Mouse (Mus musculus) MEL (cell line): ENCODE measurements around the gene Sgms1. TPM values are rescaled to one million over a fixed set of nuclear protein-coding genes. Genes with fewer than 3 reads are reported as not detected.

ENCODE experiments used
- DNase-seq: peaks from one replicate; pipeline ENCODE4 v3.0.0; 2011; ENCODE audit warnings: low read depth, low spot score
- H3K27ac ChIP-seq: 2 replicates; pipeline ENCODE4 v1.5.1; 2012; ENCODE audit warnings: low read depth, mild to moderate bottlenecking, control low read depth, low read length, moderate library complexity; ENCODE audit not compliant: control insufficient read depth
- H3K27me3 ChIP-seq, 2 experiments: fragments of 150-350 bp in 1 of 2; sonication (generic) in 1 of 2; 2 replicates each; pipeline ENCODE4 v1.6.1; 2012; ENCODE audit warnings: low read length in 2 of 2, mild to moderate bottlenecking in 2 of 2, improper control_type of control experiment in 1 of 2, moderate library complexity in 1 of 2; ENCODE audit not compliant: insufficient read depth in 2 of 2, control insufficient read depth in 1 of 2
- H3K36me3 ChIP-seq, 2 experiments: 2 replicates each; pipeline ENCODE4 v1.6.1; 2012 to 2014; ENCODE audit warnings: low read length in 2 of 2, improper control_type of control experiment in 1 of 2, inconsistent platforms in 1 of 2, mild to moderate bottlenecking in 1 of 2; ENCODE audit not compliant: insufficient read depth in 2 of 2, control insufficient read depth in 1 of 2
- H3K4me1 ChIP-seq, 2 experiments: fragments of 150-350 bp in 1 of 2; sonication (generic) in 1 of 2; 2 replicates each; pipeline ENCODE4 v1.6.1; 2012; ENCODE audit warnings: low read length in 2 of 2, improper control_type of control experiment in 1 of 2, mild to moderate bottlenecking in 1 of 2; ENCODE audit not compliant: insufficient read depth in 2 of 2, control insufficient read depth in 1 of 2
- H3K4me3 ChIP-seq, 2 experiments: fragments of 150-350 bp in 1 of 2; sonication (generic) in 1 of 2; 2 replicates each; pipeline ENCODE4 v1.5.1; 2012; ENCODE audit warnings: low read depth in 2 of 2, low read length in 2 of 2, mild to moderate bottlenecking in 2 of 2, moderate library complexity in 2 of 2, control low read depth in 1 of 2, improper control_type of control experiment in 1 of 2; ENCODE audit not compliant: control insufficient read depth in 1 of 2, insufficient read depth in 1 of 2
- H3K79me2 ChIP-seq: 2 replicates; pipeline ENCODE4 v1.6.1; 2012; ENCODE audit warnings: mild to moderate bottlenecking, low read length, moderate library complexity; ENCODE audit not compliant: control insufficient read depth, poor library complexity, insufficient read depth
- H3K9ac ChIP-seq: 2 replicates; pipeline ENCODE4 v1.6.1; 2012; ENCODE audit warnings: low read depth, mild to moderate bottlenecking, control low read depth, low read length, moderate library complexity; ENCODE audit not compliant: control insufficient read depth, poor library complexity, severe bottlenecking
- H3K9me3 ChIP-seq: fragments of 150-350 bp; sonication (generic); replicated peaks from 2 replicates; pipeline ENCODE4 v1.6.1; 2012; ENCODE audit warnings: mild to moderate bottlenecking, low read length, improper control_type of control experiment, moderate library complexity; ENCODE audit not compliant: insufficient read depth
- BHLHE40 ChIP-seq: IDR thresholded peaks from 2 replicates; pipeline ENCODE4 v1.6.1; 2012; ENCODE audit warnings: low read depth, mild to moderate bottlenecking, inconsistent platforms, low read length, improper control_type of control experiment, borderline replicate concordance
- CTCF ChIP-seq, 3 experiments: IDR thresholded peaks in 2 of 3; conservative IDR thresholded peaks in 1 of 3; 2 replicates each; pipeline ENCODE4 v1.5.1; 2011 to 2012; ENCODE audit warnings: low read length in 3 of 3, low read depth in 2 of 3, mild to moderate bottlenecking in 2 of 3, improper control_type of control experiment in 1 of 3, inconsistent platforms in 1 of 3, mixed read lengths in 1 of 3, moderate library complexity in 1 of 3; ENCODE audit not compliant: control insufficient read depth in 1 of 3, insufficient read depth in 1 of 3, poor library complexity in 1 of 3, severe bottlenecking in 1 of 3
- E2F4 ChIP-seq: IDR thresholded peaks from 2 replicates; pipeline ENCODE4 v1.6.1; 2011; ENCODE audit warnings: low read depth, low read length, improper control_type of control experiment, borderline replicate concordance
- ELF1 ChIP-seq: IDR thresholded peaks from 2 replicates; pipeline ENCODE4 v1.6.1; 2014; ENCODE audit warnings: low read depth, mild to moderate bottlenecking, inconsistent platforms, low read length, improper control_type of control experiment, moderate library complexity
- EP300 ChIP-seq, 2 experiments: IDR thresholded peaks; 2 replicates each; pipeline ENCODE4 v1.6.1; 2011; ENCODE audit warnings: improper control_type of control experiment in 2 of 2, low read length in 2 of 2, low read depth in 1 of 2, mild to moderate bottlenecking in 1 of 2
- ETS1 ChIP-seq: IDR thresholded peaks from 2 replicates; pipeline ENCODE4 v1.6.1; 2012; ENCODE audit warnings: low read depth, mild to moderate bottlenecking, inconsistent platforms, low read length, improper control_type of control experiment, moderate library complexity
- GABPA ChIP-seq: IDR thresholded peaks from 2 replicates; pipeline ENCODE4 v1.6.1; 2012; ENCODE audit warnings: low read depth, mild to moderate bottlenecking, inconsistent platforms, low read length, improper control_type of control experiment, moderate library complexity
- GATA1 ChIP-seq: IDR thresholded peaks from 2 replicates; pipeline ENCODE4 v1.6.1; 2011; ENCODE audit warnings: low read depth, low read length, improper control_type of control experiment
- HCFC1 ChIP-seq: IDR thresholded peaks from 2 replicates; pipeline ENCODE4 v1.6.1; 2012; ENCODE audit warnings: low read depth, mild to moderate bottlenecking, inconsistent platforms, low read length, improper control_type of control experiment, moderate library complexity
- MAFK ChIP-seq: IDR thresholded peaks from 2 replicates; pipeline ENCODE4 v1.6.1; 2011; ENCODE audit warnings: low read depth, mild to moderate bottlenecking, low read length, improper control_type of control experiment, borderline replicate concordance
- MAX ChIP-seq: IDR thresholded peaks from 2 replicates; pipeline ENCODE4 v1.6.1; 2011; ENCODE audit warnings: low read length, improper control_type of control experiment
- MAZ ChIP-seq: IDR thresholded peaks from 2 replicates; pipeline ENCODE4 v1.6.1; 2012; ENCODE audit warnings: low read depth, mild to moderate bottlenecking, inconsistent platforms, low read length, improper control_type of control experiment
- MXI1 ChIP-seq: IDR thresholded peaks from 2 replicates; pipeline ENCODE4 v1.6.1; 2011; ENCODE audit warnings: mild to moderate bottlenecking, low read depth, low read length, improper control_type of control experiment
- MYB ChIP-seq: IDR thresholded peaks from 2 replicates; pipeline ENCODE4 v1.6.1; 2011; ENCODE audit warnings: mild to moderate bottlenecking, low read depth, low read length, improper control_type of control experiment
- MYC ChIP-seq: IDR thresholded peaks from 2 replicates; pipeline ENCODE4 v1.6.1; 2011; ENCODE audit warnings: low read depth, mild to moderate bottlenecking, low read length, improper control_type of control experiment, moderate library complexity
- NELFE ChIP-seq: IDR thresholded peaks from 2 replicates; pipeline ENCODE4 v1.6.1; 2011; ENCODE audit warnings: low read depth, low read length, improper control_type of control experiment
- NRF1 ChIP-seq: IDR thresholded peaks from 2 replicates; pipeline ENCODE4 v1.6.1; 2014; ENCODE audit warnings: low read depth, mild to moderate bottlenecking, inconsistent platforms, low read length, improper control_type of control experiment, moderate library complexity; ENCODE audit not compliant: poor library complexity, insufficient read depth, severe bottlenecking
- POLR2A ChIP-seq, 2 experiments: IDR thresholded peaks; 2 replicates each; pipeline ENCODE4 v1.6.1; 2011 to 2012; ENCODE audit warnings: low read length in 2 of 2, mild to moderate bottlenecking in 2 of 2, control low read depth in 1 of 2, improper control_type of control experiment in 1 of 2, low read depth in 1 of 2, moderate library complexity in 1 of 2; ENCODE audit not compliant: control insufficient read depth in 1 of 2, insufficient read depth in 1 of 2, poor library complexity in 1 of 2
- POLR2AphosphoS5 ChIP-seq: IDR thresholded peaks from 2 replicates; pipeline ENCODE4 v1.6.1; 2012; ENCODE audit warnings: low read depth, borderline replicate concordance, mild to moderate bottlenecking, inconsistent platforms, low read length, moderate library complexity, mixed read lengths
- SIN3A ChIP-seq: IDR thresholded peaks from 2 replicates; pipeline ENCODE4 v1.6.1; 2012; ENCODE audit warnings: low read length, improper control_type of control experiment, inconsistent platforms
- SMC3 ChIP-seq: IDR thresholded peaks from 2 replicates; pipeline ENCODE4 v1.6.1; 2011; ENCODE audit warnings: low read depth, low read length, improper control_type of control experiment
- TAL1 ChIP-seq: IDR thresholded peaks from 2 replicates; pipeline ENCODE4 v1.6.1; 2012; ENCODE audit warnings: mild to moderate bottlenecking, inconsistent platforms, low read length, moderate library complexity, mixed read lengths
- TCF12 ChIP-seq: IDR thresholded peaks from 2 replicates; pipeline ENCODE4 v1.6.1; 2014; ENCODE audit warnings: low read depth, mild to moderate bottlenecking, inconsistent platforms, low read length, improper control_type of control experiment, moderate library complexity
- UBTF ChIP-seq: IDR thresholded peaks from 2 replicates; pipeline ENCODE4 v1.6.1; 2012; ENCODE audit warnings: low read depth, mild to moderate bottlenecking, inconsistent platforms, low read length, improper control_type of control experiment, moderate library complexity, borderline replicate concordance; ENCODE audit not compliant: insufficient read depth
- USF1 ChIP-seq: IDR thresholded peaks from 2 replicates; pipeline ENCODE4 v1.6.1; 2014; ENCODE audit warnings: low read depth, mild to moderate bottlenecking, inconsistent platforms, low read length, improper control_type of control experiment, moderate library complexity
- USF2 ChIP-seq, 2 experiments: IDR thresholded peaks; 2 replicates each; pipeline ENCODE4 v1.6.1; 2011 to 2012; ENCODE audit warnings: improper control_type of control experiment in 2 of 2, low read length in 2 of 2, borderline replicate concordance in 1 of 2, inconsistent platforms in 1 of 2, low read depth in 1 of 2, mild to moderate bottlenecking in 1 of 2; ENCODE audit not compliant: insufficient read depth in 1 of 2
- ZMIZ1 ChIP-seq: IDR thresholded peaks from 2 replicates; pipeline ENCODE4 v1.6.1; 2012; ENCODE audit warnings: low read depth, mild to moderate bottlenecking, inconsistent platforms, low read length, improper control_type of control experiment, moderate library complexity
- polyA plus RNA-seq, 2 experiments: library from polyadenylated mRNA; stranded (reverse) in 1 of 2; unstranded in 1 of 2; fragments of >175 nt in 1 of 2; fragments of >200 nt in 1 of 2; gene quantifications; 2 replicates each; pipeline versions ENCODE4 v1.2.1 to v1.2.4; 2012; ENCODE audit warnings: low replicate concordance in 2 of 2, low read depth in 1 of 2; ENCODE audit not compliant: insufficient read length in 2 of 2, insufficient read depth in 1 of 2, missing spikeins in 1 of 2
- total RNA-seq: library from RNA; depleted of rRNA; stranded (reverse); fragments of 300-350 nt; gene quantifications from 2 replicates; pipeline ENCODE4 v1.2.3, GENCODE M21; 2012

Sgms1 gene
- total and polyA plus RNA-seq, 3 experiments, result 16.3 to 18.5 TPM; not detected in 1

DNA sequence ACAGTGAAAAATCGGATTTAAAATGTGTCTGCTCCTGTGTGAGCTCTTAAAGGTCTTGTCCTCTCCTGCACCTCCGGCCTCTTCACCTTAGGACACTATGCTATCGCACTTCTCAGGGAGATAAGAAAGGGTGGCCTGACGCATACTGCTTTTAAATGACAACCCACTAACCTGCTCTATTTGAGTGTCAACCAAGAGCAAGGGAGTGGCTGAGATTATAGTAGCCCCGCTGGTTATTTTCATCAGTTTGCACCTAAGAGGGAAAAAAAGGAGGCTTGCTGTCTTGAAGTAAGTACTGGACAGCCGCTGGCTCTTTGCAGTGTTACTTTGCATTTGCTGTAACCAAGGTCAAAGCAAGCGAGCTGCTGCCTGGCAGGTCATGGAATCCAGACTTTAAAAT is 602 bp upstream of the Sgms1 start:
- Histone ChIP-seq H3K27ac (peak overlapping the region; percentile 80), H3K4me3 (peak overlapping the region; percentile 79 to 98; a peak in 3 of 4 replicates), H3K79me2 (peaks cover 30% of the 10 kb centered on the region), H3K9me3 (no peaks in the 10 kb centered on the region), H3K9ac (peak overlapping the region; percentile 97), H3K27me3 (no peaks in the 10 kb centered on the region), H3K4me1 (peaks cover 5 to 31% of the 10 kb centered on the region in 2 experiments), H3K36me3 (peaks cover 0 to 25% of the 10 kb centered on the region in 2 experiments; a peak in 2 of 4 replicates)
- TF ChIP-seq USF2 (IDR thresholded peaks at IDR 0.05; ENCODE audit: borderline replicate concordance in 1 of 2, insufficient read depth in 1 of 2, low read depth in 1 of 2, low read length in 2 of 2) (no peak), HCFC1 (no peak), MAX (0 out of 2 replicates have a peak, but pooled peaks have one; percentile 28), SMC3 (no peak), GATA1 (peak; percentile 51; the same call in 1 of the 2 replicates), TAL1 (no peak), MYC (no peak)
- DNase-seq, result peak; percentile 32

DNA sequence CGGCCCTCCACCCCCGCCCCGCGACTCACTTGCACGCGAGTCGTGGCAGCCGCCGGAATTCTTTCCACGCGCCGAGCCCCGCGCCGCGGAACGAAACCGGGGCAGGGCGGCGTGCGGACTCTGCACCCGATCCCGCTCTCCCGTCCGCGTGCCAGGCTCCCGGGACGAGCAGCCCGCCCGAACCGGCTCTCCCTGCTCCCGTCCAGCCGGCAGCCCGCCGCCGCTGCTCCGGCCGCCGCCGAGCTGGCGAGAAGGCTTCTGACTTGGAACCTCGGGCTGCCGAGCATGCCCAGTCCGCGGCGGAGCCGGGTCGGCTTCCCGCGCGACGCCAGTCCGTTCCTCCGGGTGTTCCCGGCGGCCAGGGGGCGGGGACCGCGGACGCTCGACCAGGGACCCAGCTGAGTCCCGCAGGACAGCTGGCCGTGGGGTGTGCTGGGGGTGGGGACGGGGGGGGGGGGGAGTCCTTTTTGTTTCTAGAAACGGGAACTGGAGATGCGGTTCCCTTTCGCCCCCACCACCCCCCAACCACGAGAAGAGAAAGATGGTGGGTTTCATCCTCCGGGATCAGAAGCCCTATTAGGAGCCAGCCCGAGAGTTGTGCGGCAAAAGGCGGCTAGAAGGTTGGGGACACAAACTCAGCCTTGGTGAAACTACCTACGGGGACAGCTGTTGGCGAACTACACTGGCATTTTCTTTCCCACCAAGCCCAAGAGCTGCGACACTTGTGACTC is 1.2 kb downstream of the Sgms1 start:
- peaks cover 9 to 40% of the 10 kb centered on the region in 2 experiments for H3K4me1 ChIP-seq
- DNase-seq, result peak; percentile 91

More for the DNA sequence above, 1.2 kb downstream of the Sgms1 start:
- H3K27me3 ChIP-seq, result no peaks in the 10 kb centered on the region
- peak overlapping the region; percentile 78 for H3K27ac ChIP-seq
- peaks cover 42% of the 10 kb centered on the region for H3K79me2 ChIP-seq
- H3K4me3 ChIP-seq, result peak overlapping the region; percentile 79 to 91
- H3K36me3 ChIP-seq, result peaks cover 0 to 32% of the 10 kb centered on the region in 2 experiments; a peak in 2 of 4 replicates
- peak; percentile 95 for TF ChIP-seq UBTF
- TF ChIP-seq MXI1, result peak; percentile 42; the same call in 1 of the 2 replicates
- TF ChIP-seq CTCF (IDR thresholded peaks at IDR 0.05 in 2 of 3, conservative IDR thresholded peaks at IDR 0.05 in 1 of 3; ENCODE audit: control insufficient read depth in 1 of 3, insufficient read depth in 1 of 3, low read depth in 2 of 3, low read length in 3 of 3, poor library complexity in 1 of 3, severe bottlenecking in 1 of 3), result no peak
- peak; percentile 81 for TF ChIP-seq SIN3A
- TF ChIP-seq SMC3, result peak; percentile 17; the same call in 1 of the 2 replicates
- peak; percentile 80 for TF ChIP-seq NRF1
- TF ChIP-seq ZMIZ1, result peak; percentile 66; the same call in 1 of the 2 replicates
- peak; percentile 53 to 66; a peak in 2 of 4 replicates for TF ChIP-seq POLR2A (IDR thresholded peaks at IDR 0.05; ENCODE audit: control insufficient read depth in 1 of 2, insufficient read depth in 1 of 2, low read depth in 1 of 2, low read length in 2 of 2, poor library complexity in 1 of 2)
- TF ChIP-seq MYC, result no peak
- TF ChIP-seq E2F4, result no peak
- TF ChIP-seq MAZ, result peak; percentile 74; the same call in 1 of the 2 replicates
- peak; percentile 22; the same call in 1 of the 2 replicates for TF ChIP-seq BHLHE40
- peak; percentile 61; the same call in 1 of the 2 replicates for TF ChIP-seq ETS1
- TF ChIP-seq USF2 (IDR thresholded peaks at IDR 0.05; ENCODE audit: borderline replicate concordance in 1 of 2, insufficient read depth in 1 of 2, low read depth in 1 of 2, low read length in 2 of 2), result no peak
- TF ChIP-seq GABPA, result no peak
- TF ChIP-seq HCFC1, result peak; percentile 74
- TF ChIP-seq TCF12, result peak; percentile 71; the same call in 1 of the 2 replicates
- TF ChIP-seq MYB, result no peak
- TF ChIP-seq MAX, result peak; percentile 46
- TF ChIP-seq MAFK, result no peak
- TF ChIP-seq EP300 (IDR thresholded peaks at IDR 0.05; ENCODE audit: low read depth in 1 of 2, low read length in 2 of 2), result peak in 1 of 2 experiments; percentile 55; a peak in 2 of 4 replicates
- peak; percentile 58 for TF ChIP-seq NELFE
- peak; percentile 34; the same call in 1 of the 2 replicates for TF ChIP-seq ELF1
- no peak for TF ChIP-seq POLR2AphosphoS5
- peak; percentile 48; the same call in 1 of the 2 replicates for TF ChIP-seq USF1
- H3K9ac ChIP-seq, result peak overlapping the region; percentile 96
- H3K9me3 ChIP-seq, result no peaks in the 10 kb centered on the region
